Mouse (Mus musculus) forebrain, embryonic 13.5 days (tissue): ENCODE measurements around the gene Rbms1. TPM values are rescaled to one million over a fixed set of nuclear protein-coding genes. Genes with fewer than 3 reads are reported as not detected.

Experiments
- ATAC-seq: fragments of 200-750 bp; cut with Nextera tagmentation; 2 replicates; pipeline ENCODE4 v1.8.0; 2017
- H3K27ac ChIP-seq: fragments of 300-500 bp; sonication (generic); 2 replicates; pipeline ENCODE4 v1.5.1; 2015; ENCODE audit warnings: inconsistent platforms, mild to moderate bottlenecking, moderate library complexity
- H3K27me3 ChIP-seq: fragments of 300-500 bp; sonication (generic); 2 replicates; pipeline ENCODE4 v1.6.1; 2015; ENCODE audit warnings: mild to moderate bottlenecking, inconsistent platforms
- H3K36me3 ChIP-seq: fragments of 300-500 bp; sonication (generic); 2 replicates; pipeline ENCODE4 v1.6.1; 2015; ENCODE audit warnings: mild to moderate bottlenecking, inconsistent platforms; ENCODE audit not compliant: poor library complexity, severe bottlenecking
- H3K4me1 ChIP-seq: fragments of 300-500 bp; sonication (generic); 2 replicates; pipeline ENCODE4 v1.6.1; 2015; ENCODE audit warnings: inconsistent platforms
- H3K4me2 ChIP-seq: fragments of 300-500 bp; sonication (generic); 2 replicates; pipeline ENCODE4 v1.6.1; 2015; ENCODE audit warnings: inconsistent platforms, mild to moderate bottlenecking, moderate library complexity
- H3K4me3 ChIP-seq: fragments of 300-500 bp; sonication (generic); 2 replicates; pipeline ENCODE4 v1.5.1; 2015; ENCODE audit warnings: mild to moderate bottlenecking, inconsistent platforms
- H3K9ac ChIP-seq: fragments of 300-500 bp; sonication (generic); 2 replicates; pipeline ENCODE4 v1.6.1; 2015; ENCODE audit warnings: mild to moderate bottlenecking, inconsistent platforms
- H3K9me3 ChIP-seq: fragments of 300-500 bp; sonication (generic); replicated peaks from 2 replicates; pipeline ENCODE4 v1.6.1; 2016; ENCODE audit warnings: inconsistent platforms
- WGBS: fragments of 180-500 bp; shearing (Covaris S2); methylation state at CpG from one replicate; pipeline ENCODE4 v1.1.7; 2015; 5-methylcytosine and 5-hydroxymethylcytosine counted together
- polyA plus RNA-seq: library from polyadenylated mRNA; unstranded; fragments of >200 nt; fragmentation: Nextera tagmentation; extraction: Ambion mirVana; gene quantifications from 2 replicates; pipeline ENCODE4 v1.2.1, GENCODE M21; 2015

Gene Rbms1
- polyA plus RNA-seq, 1 experiment from 2014 or later = 14.2 TPM

- Histone ChIP-seq H3K9me3 (no peaks in the 10 kb centered on the region), H3K4me2 (no peak overlapping the region), H3K36me3 (no peaks in the 10 kb centered on the region), H3K4me1 (no peaks in the 10 kb centered on the region), H3K27ac (no peak overlapping the region), H3K9ac (no peak overlapping the region), H3K4me3 (no peak overlapping the region), H3K27me3 (no peaks in the 10 kb centered on the region)
- ATAC-seq = no peak
- WGBS = 80% methylated on average over 9 of the region's 9 CpGs
Measured at GRCm38 (mm10) chr2:60756218-60756617, 206.8 kb downstream of the Rbms1 start.

GRCm38 (mm10) chr2:60755101-60755500 is 207.9 kb downstream of the Rbms1 start:
- Histone ChIP-seq H3K27me3 (no peaks in the 10 kb centered on the region), H3K4me2 (no peak overlapping the region), H3K4me3 (no peak overlapping the region), H3K27ac (no peak overlapping the region), H3K36me3 (no peaks in the 10 kb centered on the region), H3K9me3 (no peaks in the 10 kb centered on the region), H3K4me1 (no peaks in the 10 kb centered on the region), H3K9ac (no peak overlapping the region)
- 98% methylated on average over 7 of the region's 7 CpGs for WGBS
- no peak for ATAC-seq

- ATAC-seq = no peak
- 0 out of 2 replicates have a peak, but pooled peaks cover 2% of the 10 kb centered on the region for H3K27me3 ChIP-seq
- no peaks in the 10 kb centered on the region for H3K4me1 ChIP-seq
- H3K27ac ChIP-seq = no peak overlapping the region
- H3K4me3 ChIP-seq = no peak overlapping the region
- H3K9ac ChIP-seq = no peak overlapping the region
- H3K9me3 ChIP-seq = no peaks in the 10 kb centered on the region
- WGBS = 95% methylated on average over 9 of the region's 9 CpGs
- H3K36me3 ChIP-seq = no peaks in the 10 kb centered on the region
- no peak overlapping the region for H3K4me2 ChIP-seq
Measured at GRCm38 (mm10) chr2:60751274-60751673, 211.7 kb downstream of the Rbms1 start.

- Histone ChIP-seq H3K27me3 (0 out of 2 replicates have a peak, but pooled peaks cover 2% of the 10 kb centered on the region), H3K9ac (no peak overlapping the region), H3K9me3 (no peaks in the 10 kb centered on the region), H3K27ac (no peak overlapping the region), H3K4me2 (no peak overlapping the region), H3K4me1 (no peaks in the 10 kb centered on the region), H3K4me3 (no peak overlapping the region), H3K36me3 (no peaks in the 10 kb centered on the region)
- no peak for ATAC-seq
- 95% methylated on average over 3 of the region's 3 CpGs for WGBS
Measured at GRCm38 (mm10) chr2:60750591-60750990, 212.4 kb downstream of the Rbms1 start.

- Histone ChIP-seq H3K9me3 (no peaks in the 10 kb centered on the region), H3K9ac (no peak overlapping the region)
- WGBS = 96% methylated on average over 1 of the region's 1 CpGs
Measured at GRCm38 (mm10) chr2:60748585-60748984, 214.4 kb downstream of the Rbms1 start.

GRCm38 (mm10) chr2:60747590-60747989 is 215.4 kb downstream of the Rbms1 start:
- ATAC-seq = no peak
- WGBS = 85% methylated on average over 3 of the region's 3 CpGs
- Histone ChIP-seq H3K9ac (no peak overlapping the region), H3K27me3 (0 out of 2 replicates have a peak, but pooled peaks cover 2% of the 10 kb centered on the region), H3K27ac (no peak overlapping the region), H3K36me3 (no peaks in the 10 kb centered on the region), H3K9me3 (no peaks in the 10 kb centered on the region), H3K4me1 (no peaks in the 10 kb centered on the region), H3K4me2 (no peak overlapping the region), H3K4me3 (no peak overlapping the region)

More at GRCm38 (mm10) chr2:60748585-60748984, 214.4 kb downstream of the Rbms1 start:
- H3K36me3 ChIP-seq = no peaks in the 10 kb centered on the region
- no peak overlapping the region for H3K27ac ChIP-seq
- no peaks in the 10 kb centered on the region for H3K4me1 ChIP-seq
- no peak for ATAC-seq
- 0 out of 2 replicates have a peak, but pooled peaks cover 2% of the 10 kb centered on the region for H3K27me3 ChIP-seq
- H3K4me3 ChIP-seq = no peak overlapping the region
- no peak overlapping the region for H3K4me2 ChIP-seq

GRCm38 (mm10) chr2:60744674-60745073 is 218.3 kb downstream of the Rbms1 start:
- Histone ChIP-seq H3K9ac (no peak overlapping the region), H3K27ac (no peak overlapping the region), H3K36me3 (no peaks in the 10 kb centered on the region), H3K4me3 (no peak overlapping the region), H3K4me2 (no peak overlapping the region), H3K4me1 (no peaks in the 10 kb centered on the region), H3K27me3 (0 out of 2 replicates have a peak, but pooled peaks cover 2% of the 10 kb centered on the region), H3K9me3 (no peaks in the 10 kb centered on the region)
- WGBS = 64% methylated on average over 3 of the region's 3 CpGs
- no peak for ATAC-seq

GRCm38 (mm10) chr2:60739389-60740137 is 223.4 kb downstream of the Rbms1 start:
- no peaks in the 10 kb centered on the region for H3K4me1 ChIP-seq
- 81% methylated on average over 10 of the region's 10 CpGs for WGBS
- no peak overlapping the region for H3K4me2 ChIP-seq
- H3K9me3 ChIP-seq = no peaks in the 10 kb centered on the region
- H3K4me3 ChIP-seq = no peak overlapping the region
- no peak overlapping the region for H3K27ac ChIP-seq
- no peak overlapping the region for H3K9ac ChIP-seq
- ATAC-seq = no peak
- H3K36me3 ChIP-seq = no peaks in the 10 kb centered on the region
- no peaks in the 10 kb centered on the region for H3K27me3 ChIP-seq

- no peak for ATAC-seq
- no peaks in the 10 kb centered on the region for H3K9me3 ChIP-seq
- no peaks in the 10 kb centered on the region for H3K4me1 ChIP-seq
- H3K27me3 ChIP-seq = peaks cover 23% of the 10 kb centered on the region; the same call in 1 of the 2 replicates
- no peak overlapping the region for H3K27ac ChIP-seq
- no peak overlapping the region for H3K9ac ChIP-seq
- WGBS = 55% methylated on average over 6 of the region's 6 CpGs
- no peak overlapping the region for H3K4me2 ChIP-seq
- H3K36me3 ChIP-seq = no peaks in the 10 kb centered on the region
- no peak overlapping the region for H3K4me3 ChIP-seq
Measured at GRCm38 (mm10) chr2:60730929-60731328, 232.1 kb downstream of the Rbms1 start.

GRCm38 (mm10) chr2:60730024-60730423 is 233.0 kb downstream of the Rbms1 start:
- no peak overlapping the region for H3K27ac ChIP-seq
- peaks cover 23% of the 10 kb centered on the region; the same call in 1 of the 2 replicates for H3K27me3 ChIP-seq
- 10% methylated on average over 3 of the region's 3 CpGs for WGBS
- H3K4me1 ChIP-seq = no peaks in the 10 kb centered on the region
- H3K9me3 ChIP-seq = no peaks in the 10 kb centered on the region
- no peak overlapping the region for H3K4me3 ChIP-seq
- ATAC-seq = no peak
- H3K36me3 ChIP-seq = no peaks in the 10 kb centered on the region
- H3K9ac ChIP-seq = no peak overlapping the region
- no peak overlapping the region for H3K4me2 ChIP-seq

GRCm38 (mm10) chr2:60728902-60729585 is 233.9 kb downstream of the Rbms1 start:
- H3K36me3 ChIP-seq = no peaks in the 10 kb centered on the region
- no peak for ATAC-seq
- peaks cover 27% of the 10 kb centered on the region; the same call in 1 of the 2 replicates for H3K27me3 ChIP-seq
- H3K4me3 ChIP-seq = no peak overlapping the region
- H3K9me3 ChIP-seq = no peaks in the 10 kb centered on the region
- H3K4me1 ChIP-seq = no peaks in the 10 kb centered on the region
- H3K4me2 ChIP-seq = no peak overlapping the region
- H3K9ac ChIP-seq = no peak overlapping the region
- WGBS = 63% methylated on average over 10 of the region's 10 CpGs
- no peak overlapping the region for H3K27ac ChIP-seq

GRCm38 (mm10) chr2:60724660-60725059 is 238.3 kb downstream of the Rbms1 start:
- no peaks in the 10 kb centered on the region for H3K36me3 ChIP-seq
- no peaks in the 10 kb centered on the region for H3K9me3 ChIP-seq
- ATAC-seq = no peak
- peaks cover 8% of the 10 kb centered on the region; the same call in 1 of the 2 replicates for H3K4me1 ChIP-seq
- H3K9ac ChIP-seq = no peak overlapping the region
- peaks cover 19% of the 10 kb centered on the region for H3K27me3 ChIP-seq
- 77% methylated on average over 2 of the region's 2 CpGs for WGBS
- no peak overlapping the region for H3K4me3 ChIP-seq
- no peak overlapping the region for H3K4me2 ChIP-seq
- no peak overlapping the region for H3K27ac ChIP-seq
